Mouse (Mus musculus) heart, postnatal 0 days (tissue): Measurements from ENCODE around the gene Fxyd3. TPM values are rescaled to one million over a fixed set of nuclear protein-coding genes. Genes with fewer than 3 reads are reported as not detected.

ENCODE experiments used
- ATAC-seq: fragments of 200-750 bp; cut with Nextera tagmentation; 2 replicates; pipeline ENCODE4 v1.8.0; 2017; ENCODE audit warnings: low read depth, moderate number of reproducible peaks, moderate library complexity; ENCODE audit not compliant: insufficient read depth
- DNase-seq: peaks from one replicate; pipeline ENCODE4 v3.0.0-alpha.2; 2016; ENCODE audit warnings: low spot score
- H3K27ac ChIP-seq: fragments of 300-500 bp; sonication (generic); 2 replicates; pipeline ENCODE4 v1.5.1; 2014; ENCODE audit warnings: low read depth, mild to moderate bottlenecking
- H3K27me3 ChIP-seq: fragments of 300-500 bp; sonication (generic); 2 replicates; pipeline ENCODE4 v1.6.1; 2014; ENCODE audit warnings: low read length, mixed read lengths; ENCODE audit not compliant: control insufficient read depth, insufficient read depth
- H3K36me3 ChIP-seq: fragments of 300-500 bp; sonication (generic); replicated peaks from 2 replicates; pipeline ENCODE4 v1.6.1; 2014; ENCODE audit warnings: low read length, mixed read lengths; ENCODE audit not compliant: control insufficient read depth, insufficient read depth
- H3K4me1 ChIP-seq: fragments of 300-500 bp; sonication (generic); 2 replicates; pipeline ENCODE4 v1.6.1; 2014; ENCODE audit warnings: antibody characterized with exemption; ENCODE audit not compliant: control insufficient read depth, insufficient read depth
- H3K4me2 ChIP-seq: fragments of 300-500 bp; sonication (generic); 2 replicates; pipeline ENCODE4 v1.6.1; 2014; ENCODE audit warnings: low read depth, mild to moderate bottlenecking, low read length, moderate library complexity
- H3K4me3 ChIP-seq: fragments of 300-500 bp; sonication (generic); 2 replicates; pipeline ENCODE4 v1.5.1; 2014; ENCODE audit warnings: low read depth, low read length
- H3K9ac ChIP-seq: fragments of 300-500 bp; sonication (generic); replicated peaks from 2 replicates; pipeline ENCODE4 v1.6.1; 2014; ENCODE audit warnings: low read depth, low read length, mixed read lengths
- H3K9me3 ChIP-seq: fragments of 300-500 bp; sonication (generic); replicated peaks from 2 replicates; pipeline ENCODE4 v1.6.1; 2016; ENCODE audit warnings: low read length; ENCODE audit not compliant: control insufficient read depth
- CTCF ChIP-seq: IDR thresholded peaks from 2 replicates; pipeline ENCODE4 v1.5.1; 2016; ENCODE audit warnings: antibody characterized with exemption, control low read depth, low read depth
- EP300 ChIP-seq: IDR thresholded peaks from 2 replicates; pipeline ENCODE4 v1.6.1; 2016; ENCODE audit warnings: antibody characterized with exemption, low read depth
- WGBS: fragments of 180-500 bp; shearing (Covaris S2); extraction: QIAGEN DNeasy Blood & Tissue Kit; methylation state at CpG from one replicate; pipeline ENCODE4 v1.1.7; 2014; 5-methylcytosine and 5-hydroxymethylcytosine counted together
- polyA plus RNA-seq: library from polyadenylated mRNA; unstranded; fragments of >200 nt; fragmentation: Nextera tagmentation; extraction: Ambion mirVana; gene quantifications from 2 replicates; pipeline ENCODE4 v1.2.1, GENCODE M21; 2015
- total RNA-seq: library from RNA; depleted of rRNA; stranded (reverse); fragments of >200 nt; gene quantifications from 2 replicates; pipeline ENCODE4 v1.2.3, GENCODE M21; 2014; ENCODE audit warnings: low replicate concordance

Gene Fxyd3
- total and polyA plus RNA-seq, 2 experiments from 2014 or later, result 0.66 to 0.92 TPM

- TF ChIP-seq EP300 (no peak; the same call in 1 of the 2 replicates), CTCF (no peak)
- peaks cover 25% of the 10 kb centered on the region for H3K4me1 ChIP-seq
- H3K9ac ChIP-seq, result peak overlapping the region; percentile 59
- H3K4me2 ChIP-seq, result peak overlapping the region; percentile 70
- H3K9me3 ChIP-seq, result no peaks in the 10 kb centered on the region
- WGBS, result 27% methylated on average over 11 of the region's 11 CpGs
- ATAC-seq (peak; percentile 62), DNase-seq (peak; percentile 82)
- peak overlapping the region; percentile 98 for H3K27ac ChIP-seq
- no peaks in the 10 kb centered on the region for H3K36me3 ChIP-seq
- peak overlapping the region; percentile 50 for H3K4me3 ChIP-seq
- H3K27me3 ChIP-seq, result peaks cover 30% of the 10 kb centered on the region
Measured at GRCm38 (mm10) chr7:31054661-31055320, 21.7 kb downstream of the Fxyd3 start.

GRCm38 (mm10) chr7:31053882-31054447 lies 22.5 kb downstream of the Fxyd3 start:
- Histone ChIP-seq H3K27ac (peak overlapping the region; percentile 98), H3K9me3 (no peaks in the 10 kb centered on the region), H3K27me3 (peaks cover 30% of the 10 kb centered on the region), H3K4me3 (peak overlapping the region; percentile 50), H3K4me1 (peaks cover 25% of the 10 kb centered on the region), H3K36me3 (no peaks in the 10 kb centered on the region), H3K4me2 (peak overlapping the region; percentile 70), H3K9ac (peak overlapping the region; percentile 59)
- TF ChIP-seq EP300 (no peak), CTCF (no peak)
- 10% methylated on average over 10 of the region's 10 CpGs for WGBS
- DNase-seq, result no peak
- no peak for ATAC-seq

GRCm38 (mm10) chr7:31052636-31053434 lies 23.7 kb downstream of the Fxyd3 start:
- peaks cover 25% of the 10 kb centered on the region for H3K4me1 ChIP-seq
- peak; percentile 46 for DNase-seq
- 7% methylated on average over 33 of the region's 34 CpGs for WGBS

GRCm38 (mm10) chr7:31052251-31052635 lies 24.3 kb downstream of the Fxyd3 start:
- DNase-seq (no peak), ATAC-seq (no peak)
- Histone ChIP-seq H3K27me3 (peaks cover 30% of the 10 kb centered on the region), H3K4me3 (peak overlapping the region; percentile 50), H3K9ac (no peak overlapping the region), H3K27ac (no peak overlapping the region), H3K9me3 (no peaks in the 10 kb centered on the region), H3K4me1 (peaks cover 25% of the 10 kb centered on the region), H3K36me3 (no peaks in the 10 kb centered on the region), H3K4me2 (peak overlapping the region; percentile 70)
- 22% methylated on average over 22 of the region's 22 CpGs for WGBS
- no peak for TF ChIP-seq CTCF
- TF ChIP-seq EP300, result no peak

More at GRCm38 (mm10) chr7:31052636-31053434, 23.7 kb downstream of the Fxyd3 start:
- ATAC-seq, result peak; percentile 0; the same call in 1 of the 2 replicates
- Histone ChIP-seq H3K9me3 (no peaks in the 10 kb centered on the region), H3K27ac (0 out of 2 replicates have a peak overlapping the region, but pooled peaks have one; percentile 15), H3K9ac (no peak overlapping the region; the same call in 1 of the 2 replicates), H3K4me3 (peak overlapping the region; percentile 50), H3K4me2 (peak overlapping the region; percentile 70), H3K36me3 (no peaks in the 10 kb centered on the region), H3K27me3 (peaks cover 30% of the 10 kb centered on the region)
- TF ChIP-seq EP300 (no peak), CTCF (0 out of 2 replicates have a peak, but pooled peaks have one; percentile 31)

GRCm38 (mm10) chr7:31051321-31052021 lies 25.0 kb downstream of the Fxyd3 start, which contains the start of gene Fxyd7:
Gene Fxyd7, minus strand, starts transcription at chr7:31051467.
- Histone ChIP-seq H3K27ac (no peak within 1 kb of the TSS), H3K4me1 (peaks cover 25% of the 10 kb centered on the region), H3K9ac (no peak within 1 kb of the TSS), H3K36me3 (no peaks in the 10 kb centered on the region), H3K4me2 (peak within 1 kb of the TSS; percentile 70), H3K9me3 (no peaks in the 10 kb centered on the region), H3K27me3 (peaks cover 30% of the 10 kb centered on the region), H3K4me3 (peak within 1 kb of the TSS; percentile 50)
- 18% methylated on average over 24 of the region's 28 CpGs for WGBS
- TF ChIP-seq CTCF (no peak), EP300 (no peak)
- ATAC-seq (no peak), DNase-seq (no peak)
